Mouse (Mus musculus): ENCODE measurements at regions not wholly inside any gene's neighbourhood (a gene's known extent, or its start where the extent isn't known, plus 50 kb on each side); places are given as distances from the start of the nearest gene placed in this dataset.

GRCm38 (mm10) chr13:59889468-59890117 is 66.6 kb upstream of the Tut7 start:
- TF ChIP-seq POLR2A (IDR thresholded peaks at IDR 0.05; ENCODE audit: borderline replicate concordance, insufficient read depth, low read length) = no peak
- TF ChIP-seq CTCF (IDR thresholded peaks at IDR 0.05; ENCODE audit: borderline replicate concordance, insufficient read depth, low read depth, low read length) = no peak
